Mouse (Mus musculus): ENCODE data around the gene Lsm14a. TPM values are rescaled to one million over a fixed set of nuclear protein-coding genes. Genes with fewer than 3 reads are reported as not detected.

The Lsm14a gene
- polyA plus RNA-seq, 1 experiment from 2014 or later, result 38.2 TPM

DNA sequence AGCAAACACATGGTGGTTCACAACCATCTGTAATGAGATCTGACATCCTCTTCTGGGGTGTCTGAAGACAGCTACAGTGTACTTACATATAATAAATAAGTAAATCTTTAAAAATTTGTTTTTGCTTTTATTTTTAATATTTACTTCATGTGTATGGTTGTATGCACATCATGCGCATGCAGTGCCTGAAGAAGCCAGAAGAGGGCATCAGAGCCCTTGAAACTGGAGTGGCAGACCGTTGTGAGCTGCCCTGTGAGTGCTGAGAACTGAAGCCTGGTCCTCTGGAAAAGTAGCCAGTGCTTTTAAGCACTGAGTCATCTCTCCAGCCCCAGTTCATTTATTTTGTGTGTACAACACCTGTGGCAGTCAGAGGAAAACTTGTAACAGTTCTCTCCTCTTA lies 69.1 kb downstream of the Lsm14a start:
- H3K9me3 ChIP-seq (ENCODE audit: control insufficient read depth, low read length), result no peaks in the 10 kb centered on the region
- H3K4me2 ChIP-seq (replicated peaks), result no peak overlapping the region
- H3K36me3 ChIP-seq (replicated peaks; ENCODE audit: control insufficient read depth, insufficient read depth), result no peaks in the 10 kb centered on the region
- H3K9ac ChIP-seq, result no peak overlapping the region
- H3K27ac ChIP-seq, result no peak overlapping the region
- ATAC-seq (ENCODE audit: low FRiP score), result no peak
- DNase-seq (ENCODE audit: low spot score), result no peak
- no peak overlapping the region for H3K4me3 ChIP-seq (replicated peaks; ENCODE audit: low read length)
- H3K4me1 ChIP-seq (replicated peaks; ENCODE audit: control insufficient read depth, insufficient read depth, low read length), result no peaks in the 10 kb centered on the region
- H3K27me3 ChIP-seq (ENCODE audit: control insufficient read depth, insufficient read depth, low read length), result no peaks in the 10 kb centered on the region
- 89% methylated on average over 2 of the region's 2 CpGs for WGBS

DNA sequence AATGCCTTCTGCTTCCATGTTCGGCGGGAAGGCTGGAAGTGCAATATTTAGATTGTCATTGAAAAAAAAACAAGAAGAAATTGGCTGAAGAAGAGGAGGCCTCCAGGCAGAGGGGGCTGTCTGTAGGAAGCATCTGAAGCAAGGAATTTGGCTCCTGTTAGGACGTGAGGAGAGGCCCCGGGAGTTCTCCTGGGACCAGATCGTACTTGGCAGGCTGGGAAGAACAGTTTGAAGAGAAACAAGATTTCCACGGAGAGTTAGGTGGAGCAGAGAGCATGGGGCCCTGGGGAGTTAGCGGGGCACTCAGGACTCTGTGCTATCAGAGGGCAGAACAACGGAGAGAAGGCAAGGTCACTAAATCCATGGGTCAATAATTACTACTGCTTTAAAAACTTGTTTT lies 69.8 kb downstream of the Lsm14a start:
- Histone ChIP-seq H3K4me2 (replicated peaks) (no peak overlapping the region), H3K9me3 (ENCODE audit: control insufficient read depth, low read length) (no peaks in the 10 kb centered on the region), H3K27ac (no peak overlapping the region), H3K27me3 (ENCODE audit: control insufficient read depth, insufficient read depth, low read length) (no peaks in the 10 kb centered on the region), H3K4me3 (replicated peaks; ENCODE audit: low read length) (no peak overlapping the region), H3K36me3 (replicated peaks; ENCODE audit: control insufficient read depth, insufficient read depth) (no peaks in the 10 kb centered on the region), H3K4me1 (replicated peaks; ENCODE audit: control insufficient read depth, insufficient read depth, low read length) (no peaks in the 10 kb centered on the region), H3K9ac (no peak overlapping the region)
- ATAC-seq (ENCODE audit: low FRiP score) (no peak), DNase-seq (ENCODE audit: low spot score) (no peak)
- 82% methylated on average over 8 of the region's 8 CpGs for WGBS

DNA sequence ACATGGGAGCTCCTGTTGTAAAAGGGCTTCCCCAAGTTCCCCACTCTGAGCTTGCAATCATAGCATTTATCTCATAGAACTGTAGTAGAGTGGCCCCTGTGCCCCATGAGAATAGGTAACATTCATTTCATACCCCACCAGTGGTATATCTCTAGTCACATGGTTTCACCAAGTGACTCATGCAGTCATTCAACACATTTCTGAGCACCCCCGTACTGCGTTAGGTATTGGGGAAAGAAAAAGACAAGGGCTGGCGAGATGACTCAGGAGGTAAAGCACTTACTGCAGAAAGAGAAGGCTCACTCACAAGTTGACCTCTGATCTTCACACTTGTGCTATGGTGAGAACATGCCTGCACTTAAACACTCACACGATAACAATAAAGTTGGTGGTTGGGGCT lies 71.2 kb downstream of the Lsm14a start:
- DNase-seq (ENCODE audit: low spot score) (no peak), ATAC-seq (ENCODE audit: low FRiP score) (no peak)
- Histone ChIP-seq H3K27me3 (ENCODE audit: control insufficient read depth, insufficient read depth, low read length) (no peaks in the 10 kb centered on the region), H3K4me3 (replicated peaks; ENCODE audit: low read length) (no peak overlapping the region), H3K9me3 (ENCODE audit: control insufficient read depth, low read length) (no peaks in the 10 kb centered on the region), H3K27ac (no peak overlapping the region), H3K4me2 (replicated peaks) (no peak overlapping the region), H3K36me3 (replicated peaks; ENCODE audit: control insufficient read depth, insufficient read depth) (no peaks in the 10 kb centered on the region), H3K4me1 (replicated peaks; ENCODE audit: control insufficient read depth, insufficient read depth, low read length) (no peaks in the 10 kb centered on the region), H3K9ac (no peak overlapping the region)
- 92% methylated on average over 4 of the region's 4 CpGs for WGBS

DNA sequence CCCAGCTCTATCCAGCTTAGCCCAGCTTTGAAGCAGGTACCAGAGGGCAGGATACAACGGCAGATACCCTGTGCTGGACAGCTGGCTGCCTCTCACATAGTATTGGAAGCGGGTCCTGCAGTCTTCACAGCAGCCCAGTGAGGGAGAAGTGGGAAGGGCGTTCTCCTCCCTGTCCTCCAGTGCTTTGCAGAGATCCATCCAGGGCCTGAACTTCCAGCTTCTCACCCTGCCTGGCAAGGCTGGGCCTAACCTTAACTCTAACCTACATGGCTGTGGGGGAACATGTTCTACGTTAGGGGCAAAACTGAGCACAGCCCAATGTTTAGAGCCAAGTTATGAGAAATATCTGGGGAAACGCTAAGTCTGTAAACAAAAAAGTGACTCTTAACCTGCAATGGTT lies 72.0 kb downstream of the Lsm14a start:
- H3K4me3 ChIP-seq (replicated peaks; ENCODE audit: low read length), result no peak overlapping the region
- no peaks in the 10 kb centered on the region for H3K27me3 ChIP-seq (ENCODE audit: control insufficient read depth, insufficient read depth, low read length)
- no peak overlapping the region for H3K9ac ChIP-seq
- H3K36me3 ChIP-seq (replicated peaks; ENCODE audit: control insufficient read depth, insufficient read depth), result no peaks in the 10 kb centered on the region
- 87% methylated on average over 5 of the region's 5 CpGs for WGBS
- no peaks in the 10 kb centered on the region for H3K4me1 ChIP-seq (replicated peaks; ENCODE audit: control insufficient read depth, insufficient read depth, low read length)
- no peaks in the 10 kb centered on the region for H3K9me3 ChIP-seq (ENCODE audit: control insufficient read depth, low read length)
- no peak overlapping the region for H3K27ac ChIP-seq
- DNase-seq (ENCODE audit: low spot score), result no peak
- H3K4me2 ChIP-seq (replicated peaks), result no peak overlapping the region
- no peak for ATAC-seq (ENCODE audit: low FRiP score)

DNA sequence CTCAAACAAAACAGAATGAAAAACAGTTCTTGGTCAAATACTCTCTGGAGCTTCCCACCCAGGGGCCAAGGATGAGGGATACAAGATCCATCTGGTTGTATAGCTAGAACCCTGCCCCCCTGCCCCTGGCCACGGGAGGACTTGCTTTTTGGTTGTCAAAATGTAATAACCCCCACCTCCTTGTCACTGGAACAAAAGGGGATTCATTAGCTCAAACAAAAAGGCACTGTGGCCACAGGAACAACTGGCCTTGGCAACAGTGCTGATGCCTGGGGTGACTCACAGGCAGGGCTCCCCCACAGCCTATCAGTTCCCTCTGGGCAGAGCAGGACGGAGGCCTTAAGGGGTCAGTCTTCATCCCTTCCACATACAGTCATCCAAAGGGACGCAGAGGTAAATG lies 73.2 kb downstream of the Lsm14a start:
- ATAC-seq (ENCODE audit: low FRiP score), result no peak
- H3K27me3 ChIP-seq (ENCODE audit: control insufficient read depth, insufficient read depth, low read length), result no peaks in the 10 kb centered on the region

DNA sequence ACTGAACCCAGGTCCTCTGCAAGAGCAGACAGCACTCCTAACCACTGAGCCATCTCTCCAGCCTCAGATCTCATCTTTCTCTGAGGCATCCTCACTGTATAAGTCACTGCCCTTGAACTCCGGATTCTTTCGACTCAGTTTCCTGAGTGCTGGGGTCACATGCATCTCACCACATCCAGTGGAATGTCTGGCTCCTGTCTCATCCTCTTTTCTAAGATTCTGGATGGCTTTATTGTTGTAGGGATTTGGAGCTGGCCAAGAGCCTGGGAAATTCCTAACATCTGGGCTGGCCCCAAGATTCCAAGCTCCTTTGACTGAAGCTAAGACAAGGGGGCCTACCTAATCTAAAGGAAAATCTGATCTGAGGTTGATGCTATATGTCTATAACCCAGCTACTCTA lies 74.0 kb downstream of the Lsm14a start:
- no peak overlapping the region for H3K4me3 ChIP-seq (replicated peaks; ENCODE audit: low read length)
- no peaks in the 10 kb centered on the region for H3K27me3 ChIP-seq (ENCODE audit: control insufficient read depth, insufficient read depth, low read length)
- H3K36me3 ChIP-seq (replicated peaks; ENCODE audit: control insufficient read depth, insufficient read depth), result no peaks in the 10 kb centered on the region
- H3K27ac ChIP-seq, result no peak overlapping the region
- H3K9ac ChIP-seq, result no peak overlapping the region
- no peaks in the 10 kb centered on the region for H3K4me1 ChIP-seq (replicated peaks; ENCODE audit: control insufficient read depth, insufficient read depth, low read length)
- no peak for ATAC-seq (ENCODE audit: low FRiP score)
- 97% methylated on average over 2 of the region's 2 CpGs for WGBS
- no peak overlapping the region for H3K4me2 ChIP-seq (replicated peaks)
- no peaks in the 10 kb centered on the region for H3K9me3 ChIP-seq (ENCODE audit: control insufficient read depth, low read length)
- no peak for DNase-seq (ENCODE audit: low spot score)

More for the DNA sequence above, 73.2 kb downstream of the Lsm14a start:
- Histone ChIP-seq H3K4me3 (replicated peaks; ENCODE audit: low read length) (no peak overlapping the region), H3K4me1 (replicated peaks; ENCODE audit: control insufficient read depth, insufficient read depth, low read length) (no peaks in the 10 kb centered on the region), H3K27ac (no peak overlapping the region), H3K9me3 (ENCODE audit: control insufficient read depth, low read length) (no peaks in the 10 kb centered on the region), H3K36me3 (replicated peaks; ENCODE audit: control insufficient read depth, insufficient read depth) (no peaks in the 10 kb centered on the region), H3K9ac (no peak overlapping the region), H3K4me2 (replicated peaks) (no peak overlapping the region)
- 16% methylated on average over 3 of the region's 3 CpGs for WGBS
- no peak for DNase-seq (ENCODE audit: low spot score)

DNA sequence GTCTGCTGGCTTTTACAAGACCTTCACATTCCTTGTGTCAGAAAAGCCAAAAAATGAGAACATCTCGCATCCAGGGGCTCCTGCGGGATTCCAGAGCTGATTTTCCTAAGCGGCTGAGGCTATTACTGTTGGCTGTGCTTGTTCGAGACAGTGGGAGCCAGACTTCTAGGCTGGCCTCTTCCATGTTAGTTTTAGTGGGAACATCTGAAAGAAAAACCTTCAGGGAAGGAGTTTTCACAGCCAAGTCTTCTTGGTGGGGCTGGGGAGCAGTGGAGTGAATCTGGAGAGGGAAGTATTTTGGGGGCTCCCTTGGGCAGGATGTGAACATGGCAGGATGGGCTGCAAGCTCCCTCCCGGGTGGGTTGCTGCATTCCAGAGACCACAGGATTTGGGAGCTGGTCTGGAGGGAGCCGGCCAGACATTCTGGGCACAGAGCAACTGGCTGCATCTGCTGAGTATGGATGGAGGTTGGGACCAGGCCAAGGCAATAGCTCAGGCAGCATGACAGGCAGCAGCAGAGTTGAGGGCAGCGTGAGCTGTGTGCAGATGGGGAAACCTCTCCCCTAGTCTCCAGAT lies 75.1 kb downstream of the Lsm14a start:
- Histone ChIP-seq H3K4me3 (replicated peaks; ENCODE audit: low read length) (no peak overlapping the region), H3K9me3 (ENCODE audit: control insufficient read depth, low read length) (no peaks in the 10 kb centered on the region), H3K4me2 (replicated peaks) (no peak overlapping the region), H3K27me3 (ENCODE audit: control insufficient read depth, insufficient read depth, low read length) (no peaks in the 10 kb centered on the region), H3K27ac (no peak overlapping the region), H3K4me1 (replicated peaks; ENCODE audit: control insufficient read depth, insufficient read depth, low read length) (no peaks in the 10 kb centered on the region), H3K9ac (no peak overlapping the region), H3K36me3 (replicated peaks; ENCODE audit: control insufficient read depth, insufficient read depth) (no peaks in the 10 kb centered on the region)
- ATAC-seq (ENCODE audit: low FRiP score) (no peak), DNase-seq (ENCODE audit: low spot score) (peak; percentile 27)
- 68% methylated on average over 7 of the region's 7 CpGs for WGBS

DNA sequence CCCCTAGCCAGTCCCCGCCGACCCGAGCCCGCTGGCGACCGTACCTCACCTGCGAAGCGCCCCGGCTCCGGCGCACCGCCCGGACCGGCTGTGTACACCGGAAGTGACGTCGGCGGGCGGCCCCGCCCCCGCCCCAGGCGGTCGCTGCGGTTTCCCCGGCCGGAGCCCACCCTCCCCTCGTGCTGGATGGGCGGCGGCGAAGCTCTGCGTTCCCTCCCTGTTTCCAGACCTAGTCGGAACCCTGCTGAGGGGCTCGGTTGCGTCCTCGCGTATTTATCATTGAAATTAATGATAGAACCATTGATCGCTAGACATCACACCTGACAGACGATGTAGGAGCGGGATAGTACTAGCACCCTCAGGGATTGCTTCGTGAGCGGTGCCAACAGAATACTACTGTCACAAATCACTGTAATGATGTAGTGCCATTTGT lies 79.7 kb downstream of the Lsm14a start, which contains the start of gene 4931406P16Rik:
Gene 4931406P16Rik (minus strand): TSS at position 109 of the 433 bp plus-strand sequence.
- Histone ChIP-seq H3K27ac (peak within 1 kb of the TSS; percentile 93), H3K9ac (peak within 1 kb of the TSS; percentile 85)
- 1% methylated on average over 31 of the region's 41 CpGs for WGBS

DNA sequence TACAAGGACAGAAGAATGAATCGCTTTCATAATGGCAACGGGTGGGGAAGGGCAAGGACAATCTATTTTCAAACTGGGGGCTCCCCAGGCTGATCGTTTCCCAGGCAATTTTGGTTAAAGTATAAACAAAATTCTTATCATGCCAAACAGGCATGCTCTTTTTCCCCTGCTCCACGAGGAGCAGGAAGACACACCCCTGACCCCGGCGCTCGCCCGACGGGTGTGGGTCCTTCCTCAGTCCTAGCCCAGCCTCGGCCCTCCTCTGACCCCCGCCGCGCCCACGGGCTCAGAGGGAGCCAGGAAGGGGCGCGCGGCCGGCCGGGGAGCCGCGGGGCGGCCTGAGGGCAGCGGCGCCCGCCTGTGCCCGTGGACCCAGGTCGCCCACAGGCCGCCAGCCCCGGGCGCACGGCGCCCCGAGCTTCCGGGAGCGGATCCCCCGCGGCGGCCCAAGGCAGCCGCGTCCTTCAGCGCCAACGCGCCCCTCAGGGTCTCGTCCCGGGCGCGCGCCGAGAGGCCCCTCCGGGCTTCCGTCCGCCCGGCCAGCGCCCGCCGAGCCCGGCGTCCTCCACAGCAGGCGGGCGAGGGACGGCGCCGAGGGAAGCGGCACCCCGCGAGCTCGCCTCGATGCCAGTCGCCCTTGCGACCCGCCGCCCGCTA lies 80.2 kb downstream of the Lsm14a start:
- H3K27me3 ChIP-seq (ENCODE audit: control insufficient read depth, insufficient read depth, low read length), result no peaks in the 10 kb centered on the region
- H3K4me3 ChIP-seq (replicated peaks; ENCODE audit: low read length), result peak overlapping the region; percentile 95
- H3K4me2 ChIP-seq (replicated peaks), result peak overlapping the region; percentile 82
- no peaks in the 10 kb centered on the region for H3K9me3 ChIP-seq (ENCODE audit: control insufficient read depth, low read length)
- DNase-seq (ENCODE audit: low spot score) (no peak), ATAC-seq (ENCODE audit: low FRiP score) (peak; percentile 80)
- H3K9ac ChIP-seq, result peak overlapping the region; percentile 85
- peaks cover 11% of the 10 kb centered on the region; the same call in 1 of the 2 replicates for H3K4me1 ChIP-seq (replicated peaks; ENCODE audit: control insufficient read depth, insufficient read depth, low read length)
- under 1% methylated on average over 59 of the region's 73 CpGs for WGBS
- H3K36me3 ChIP-seq (replicated peaks; ENCODE audit: control insufficient read depth, insufficient read depth), result no peaks in the 10 kb centered on the region
- peak overlapping the region; percentile 93 for H3K27ac ChIP-seq

More for the DNA sequence above, 79.7 kb downstream of the Lsm14a start, which contains the start of gene 4931406P16Rik:
- Histone ChIP-seq H3K36me3 (replicated peaks; ENCODE audit: control insufficient read depth, insufficient read depth) (no peaks in the 10 kb centered on the region), H3K4me2 (replicated peaks) (peak within 1 kb of the TSS; percentile 82), H3K4me3 (replicated peaks; ENCODE audit: low read length) (peak within 1 kb of the TSS; percentile 95), H3K27me3 (ENCODE audit: control insufficient read depth, insufficient read depth, low read length) (no peaks in the 10 kb centered on the region), H3K9me3 (ENCODE audit: control insufficient read depth, low read length) (no peaks in the 10 kb centered on the region), H3K4me1 (replicated peaks; ENCODE audit: control insufficient read depth, insufficient read depth, low read length) (peaks cover 11% of the 10 kb centered on the region; the same call in 1 of the 2 replicates)
- peak; percentile 94 for ATAC-seq (ENCODE audit: low FRiP score)
- peak; percentile 93 for DNase-seq (ENCODE audit: low spot score)

All from hindbrain, embryonic 14.5 days (tissue).